Mouse (Mus musculus): ENCODE measurements around the gene Dctd. TPM values are rescaled to one million over a fixed set of nuclear protein-coding genes. Genes with fewer than 3 reads are reported as not detected.
"Not testable (repeated sequence)": the region's sequence is repeated elsewhere in the genome, so short reads cannot be mapped to it uniquely, and the experiment has no call there.

The Dctd gene
- polyA plus RNA-seq, 1 experiment from 2014 or later: 41.1 TPM

DNA sequence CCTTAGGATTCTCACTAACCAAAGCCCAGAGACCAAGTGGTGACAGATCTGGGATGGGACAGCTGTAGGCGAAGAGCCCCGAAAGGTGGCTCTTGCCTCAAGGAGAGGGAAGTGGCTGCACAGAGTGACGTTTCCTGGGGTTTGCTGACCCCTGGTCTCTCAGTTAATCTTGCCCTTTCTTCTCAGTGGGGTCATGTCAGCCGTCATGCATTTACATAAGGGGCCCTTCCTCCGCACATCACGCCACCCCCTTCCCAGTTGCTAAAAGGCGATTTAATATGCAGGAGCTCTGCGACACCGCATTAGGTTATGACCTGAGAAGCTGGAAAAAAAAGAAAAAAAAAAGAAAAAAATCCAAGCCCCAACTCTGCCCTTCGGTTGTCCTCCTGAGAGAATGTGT lies 58.8 kb downstream of the Dctd start:
- WGBS: 37% methylated on average over 10 of the region's 10 CpGs
- no peak overlapping the region for H3K9ac ChIP-seq (ENCODE audit: low read depth, low read length)
- H3K4me3 ChIP-seq (ENCODE audit: low read depth, low read length): no peak overlapping the region
- no peaks in the 10 kb centered on the region for H3K4me1 ChIP-seq (replicated peaks; ENCODE audit: control insufficient read depth, insufficient read depth, low read length)
- H3K4me2 ChIP-seq: no peak overlapping the region
- no peaks in the 10 kb centered on the region for H3K36me3 ChIP-seq (ENCODE audit: control insufficient read depth, insufficient read depth, low read length)
- ATAC-seq (replicated peaks; ENCODE audit: low FRiP score) (no peak), DNase-seq (ENCODE audit: low spot score) (no peak)
- no peaks in the 10 kb centered on the region for H3K9me3 ChIP-seq (ENCODE audit: control insufficient read depth, low read length)
- H3K27me3 ChIP-seq (replicated peaks; ENCODE audit: control insufficient read depth, insufficient read depth, low read length): no peaks in the 10 kb centered on the region
- H3K27ac ChIP-seq (ENCODE audit: low read depth, low read length): no peak overlapping the region

DNA sequence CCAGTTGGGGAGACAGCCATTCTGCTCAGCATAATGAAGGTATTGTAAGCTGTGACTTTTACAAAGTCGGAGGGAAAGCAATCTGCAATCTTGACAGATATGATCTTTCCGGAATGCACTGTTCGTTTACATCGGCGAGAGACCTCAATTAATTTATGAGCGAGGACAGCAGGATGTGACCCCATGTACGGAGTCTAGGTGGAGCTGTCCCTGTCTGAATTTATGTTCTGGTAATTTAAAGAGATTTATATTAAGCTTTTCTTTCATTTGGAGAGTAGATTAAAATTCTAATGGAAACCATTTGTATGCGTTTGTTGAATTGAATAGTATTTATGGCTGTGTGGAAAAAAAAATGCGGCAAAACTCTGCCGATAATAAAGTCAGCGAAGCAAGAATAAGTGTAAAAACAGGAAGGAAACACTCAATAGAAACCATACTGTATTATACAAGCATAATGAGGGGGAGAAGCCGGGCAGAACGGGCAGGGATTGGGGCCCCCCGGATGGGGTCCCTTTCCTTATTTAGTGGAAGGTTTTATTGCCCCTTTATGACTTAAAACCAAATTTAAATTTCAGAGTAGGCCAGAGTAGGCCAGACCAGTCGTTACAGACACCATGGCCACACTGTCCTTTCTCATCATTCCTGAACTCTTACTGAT lies 59.8 kb downstream of the Dctd start:
- Histone ChIP-seq H3K9me3 (ENCODE audit: control insufficient read depth, low read length) (no peaks in the 10 kb centered on the region), H3K4me1 (replicated peaks; ENCODE audit: control insufficient read depth, insufficient read depth, low read length) (no peaks in the 10 kb centered on the region), H3K36me3 (ENCODE audit: control insufficient read depth, insufficient read depth, low read length) (no peaks in the 10 kb centered on the region), H3K27ac (ENCODE audit: low read depth, low read length) (no peak overlapping the region), H3K4me3 (ENCODE audit: low read depth, low read length) (no peak overlapping the region), H3K9ac (ENCODE audit: low read depth, low read length) (no peak overlapping the region), H3K4me2 (no peak overlapping the region), H3K27me3 (replicated peaks; ENCODE audit: control insufficient read depth, insufficient read depth, low read length) (no peaks in the 10 kb centered on the region)
- ATAC-seq (replicated peaks; ENCODE audit: low FRiP score) (no peak), DNase-seq (ENCODE audit: low spot score) (no peak)
- 70% methylated on average over 15 of the region's 15 CpGs for WGBS

DNA sequence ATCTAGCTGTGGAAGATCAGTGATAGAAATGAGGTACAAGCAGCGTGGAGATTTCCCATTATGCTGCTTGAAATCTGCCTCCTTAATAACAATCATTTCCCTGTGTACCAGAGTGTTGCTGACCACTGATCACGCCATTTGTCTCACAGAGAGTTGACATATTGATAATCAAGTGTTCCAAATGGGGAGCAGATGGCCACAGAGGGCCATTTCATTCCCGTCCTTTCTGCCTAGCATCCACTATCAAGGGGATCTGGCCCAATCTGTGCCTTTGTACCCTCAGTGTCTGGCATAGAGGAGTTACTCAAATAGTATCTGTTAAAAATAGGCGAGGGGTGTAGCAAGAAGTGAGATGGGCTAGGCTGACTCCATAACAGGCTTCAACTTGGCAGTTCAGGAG lies 78.5 kb downstream of the Dctd start:
- H3K27ac ChIP-seq (ENCODE audit: low read depth, low read length): no peak overlapping the region
- no peak for DNase-seq (ENCODE audit: low spot score)
- H3K9ac ChIP-seq (ENCODE audit: low read depth, low read length): no peak overlapping the region
- no peaks in the 10 kb centered on the region for H3K4me1 ChIP-seq (replicated peaks; ENCODE audit: control insufficient read depth, insufficient read depth, low read length)
- H3K4me3 ChIP-seq (ENCODE audit: low read depth, low read length): no peak overlapping the region
- no peak for ATAC-seq (replicated peaks; ENCODE audit: low FRiP score)
- no peaks in the 10 kb centered on the region for H3K27me3 ChIP-seq (replicated peaks; ENCODE audit: control insufficient read depth, insufficient read depth, low read length)
- no peaks in the 10 kb centered on the region for H3K9me3 ChIP-seq (ENCODE audit: control insufficient read depth, low read length)
- no peaks in the 10 kb centered on the region for H3K36me3 ChIP-seq (ENCODE audit: control insufficient read depth, insufficient read depth, low read length)
- 72% methylated on average over 4 of the region's 4 CpGs for WGBS
- H3K4me2 ChIP-seq: no peak overlapping the region

DNA sequence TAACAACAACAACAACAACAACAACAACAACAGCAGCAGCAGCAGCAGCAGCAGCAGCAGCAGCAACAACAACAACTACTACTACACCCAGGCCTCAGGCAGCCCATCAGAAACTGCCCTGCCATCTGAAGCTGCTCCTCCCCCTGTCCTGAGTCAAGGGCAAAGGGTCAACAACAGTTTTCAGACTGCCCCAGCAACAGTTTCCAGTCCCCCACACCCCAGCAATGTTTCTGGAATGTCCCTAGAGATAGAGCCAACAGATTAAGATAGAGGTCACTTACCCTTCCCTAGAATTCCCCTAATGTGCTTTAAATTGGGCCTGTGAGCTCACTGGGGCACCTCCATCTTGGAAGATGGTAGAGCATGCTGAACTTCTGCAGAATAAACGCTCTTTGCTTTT lies 79.0 kb downstream of the Dctd start:
- Histone ChIP-seq H3K27me3 (replicated peaks; ENCODE audit: control insufficient read depth, insufficient read depth, low read length) (no peaks in the 10 kb centered on the region), H3K9me3 (ENCODE audit: control insufficient read depth, low read length) (no peaks in the 10 kb centered on the region), H3K27ac (ENCODE audit: low read depth, low read length) (no peak overlapping the region), H3K4me2 (no peak overlapping the region), H3K9ac (ENCODE audit: low read depth, low read length) (no peak overlapping the region), H3K4me3 (ENCODE audit: low read depth, low read length) (no peak overlapping the region), H3K4me1 (replicated peaks; ENCODE audit: control insufficient read depth, insufficient read depth, low read length) (no peaks in the 10 kb centered on the region), H3K36me3 (ENCODE audit: control insufficient read depth, insufficient read depth, low read length) (no peaks in the 10 kb centered on the region)
- DNase-seq (ENCODE audit: low spot score): no peak
- ATAC-seq (replicated peaks; ENCODE audit: low FRiP score): no peak
- 86% methylated on average over 1 of the region's 1 CpGs for WGBS

DNA sequence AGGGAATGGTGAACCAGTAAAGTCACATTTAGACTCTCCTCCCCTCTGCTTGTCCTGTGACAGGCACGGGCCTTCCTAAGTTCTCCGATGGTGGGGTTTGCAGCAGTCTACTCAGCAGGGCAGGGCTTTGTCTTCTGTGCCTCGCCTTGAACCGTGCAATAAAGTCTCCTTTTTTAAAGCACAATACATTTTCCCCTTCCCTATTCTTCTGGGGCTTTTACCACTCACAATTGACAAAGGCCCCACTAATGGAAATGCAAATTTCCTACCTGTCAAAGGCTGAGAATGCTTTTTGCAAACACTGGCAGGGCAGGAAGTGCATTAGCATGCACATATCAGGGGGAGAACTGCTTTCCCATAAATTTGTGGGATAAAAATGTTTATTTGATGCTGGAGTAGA lies 80.1 kb downstream of the Dctd start:
- 70% methylated on average over 4 of the region's 4 CpGs for WGBS
- H3K9me3 ChIP-seq (ENCODE audit: control insufficient read depth, low read length): no peaks in the 10 kb centered on the region
- no peaks in the 10 kb centered on the region for H3K4me1 ChIP-seq (replicated peaks; ENCODE audit: control insufficient read depth, insufficient read depth, low read length)
- no peak overlapping the region for H3K9ac ChIP-seq (ENCODE audit: low read depth, low read length)
- H3K4me2 ChIP-seq: no peak overlapping the region
- no peak overlapping the region for H3K27ac ChIP-seq (ENCODE audit: low read depth, low read length)
- DNase-seq (ENCODE audit: low spot score) (no peak), ATAC-seq (replicated peaks; ENCODE audit: low FRiP score) (no peak)
- H3K4me3 ChIP-seq (ENCODE audit: low read depth, low read length): no peak overlapping the region
- H3K27me3 ChIP-seq (replicated peaks; ENCODE audit: control insufficient read depth, insufficient read depth, low read length): no peaks in the 10 kb centered on the region
- H3K36me3 ChIP-seq (ENCODE audit: control insufficient read depth, insufficient read depth, low read length): no peaks in the 10 kb centered on the region

DNA sequence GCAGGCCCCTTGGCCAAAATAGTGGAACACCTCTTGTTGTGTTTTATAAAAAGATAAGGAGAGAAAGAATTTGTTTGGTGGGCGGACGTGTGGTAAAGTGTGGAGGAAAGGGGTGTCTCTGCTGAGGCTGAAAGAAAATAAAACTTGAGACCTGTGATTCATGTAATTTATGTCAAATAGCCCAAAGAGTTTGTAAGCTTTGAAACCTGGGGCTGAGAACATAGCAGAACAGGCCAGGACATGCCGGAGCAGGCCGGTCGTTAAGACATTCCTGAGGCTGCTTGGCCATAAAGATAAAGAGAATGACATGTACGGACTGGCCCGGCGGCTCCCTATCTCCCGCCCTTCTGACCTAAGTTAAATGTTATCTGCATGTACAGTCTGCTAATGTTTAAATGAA lies 81.3 kb downstream of the Dctd start:
- H3K9me3 ChIP-seq (ENCODE audit: control insufficient read depth, low read length); H3K9ac ChIP-seq (ENCODE audit: low read depth, low read length); H3K4me2 ChIP-seq; H3K27ac ChIP-seq (ENCODE audit: low read depth, low read length); ATAC-seq (replicated peaks; ENCODE audit: low FRiP score); H3K4me3 ChIP-seq (ENCODE audit: low read depth, low read length); H3K36me3 ChIP-seq (ENCODE audit: control insufficient read depth, insufficient read depth, low read length); H3K27me3 ChIP-seq (replicated peaks; ENCODE audit: control insufficient read depth, insufficient read depth, low read length); DNase-seq (ENCODE audit: low spot score); H3K4me1 ChIP-seq (replicated peaks; ENCODE audit: control insufficient read depth, insufficient read depth, low read length): not testable (repeated sequence)
- WGBS: 82% methylated on average over 9 of the region's 9 CpGs

DNA sequence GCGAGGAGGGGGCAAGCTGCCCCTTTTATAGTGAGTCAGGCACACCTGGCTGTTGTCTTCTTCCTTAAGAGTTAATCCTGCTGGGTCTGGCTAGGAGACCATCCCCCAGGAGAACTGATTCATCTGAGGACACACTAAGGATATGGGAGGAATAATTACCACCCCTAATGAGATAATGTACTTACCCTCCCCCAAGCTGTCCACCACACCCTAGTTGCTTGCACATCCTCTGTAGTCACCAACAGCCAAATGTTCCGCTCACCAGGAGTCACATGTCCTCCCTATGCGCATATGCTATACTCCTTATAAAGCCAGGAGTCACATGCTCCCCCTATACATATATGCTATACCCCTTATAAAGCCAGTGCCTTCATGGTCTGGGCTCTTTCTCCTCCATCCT lies 82.1 kb downstream of the Dctd start:
- ATAC-seq (replicated peaks; ENCODE audit: low FRiP score): no peak
- WGBS: 83% methylated on average over 3 of the region's 3 CpGs
- Histone ChIP-seq H3K27me3 (replicated peaks; ENCODE audit: control insufficient read depth, insufficient read depth, low read length) (no peaks in the 10 kb centered on the region), H3K4me3 (ENCODE audit: low read depth, low read length) (no peak overlapping the region), H3K36me3 (ENCODE audit: control insufficient read depth, insufficient read depth, low read length) (no peaks in the 10 kb centered on the region), H3K4me2 (no peak overlapping the region), H3K9me3 (ENCODE audit: control insufficient read depth, low read length) (no peaks in the 10 kb centered on the region; the same call in 1 of the 2 replicates), H3K27ac (ENCODE audit: low read depth, low read length) (no peak overlapping the region), H3K4me1 (replicated peaks; ENCODE audit: control insufficient read depth, insufficient read depth, low read length) (no peaks in the 10 kb centered on the region), H3K9ac (ENCODE audit: low read depth, low read length) (no peak overlapping the region)
- no peak for DNase-seq (ENCODE audit: low spot score)

DNA sequence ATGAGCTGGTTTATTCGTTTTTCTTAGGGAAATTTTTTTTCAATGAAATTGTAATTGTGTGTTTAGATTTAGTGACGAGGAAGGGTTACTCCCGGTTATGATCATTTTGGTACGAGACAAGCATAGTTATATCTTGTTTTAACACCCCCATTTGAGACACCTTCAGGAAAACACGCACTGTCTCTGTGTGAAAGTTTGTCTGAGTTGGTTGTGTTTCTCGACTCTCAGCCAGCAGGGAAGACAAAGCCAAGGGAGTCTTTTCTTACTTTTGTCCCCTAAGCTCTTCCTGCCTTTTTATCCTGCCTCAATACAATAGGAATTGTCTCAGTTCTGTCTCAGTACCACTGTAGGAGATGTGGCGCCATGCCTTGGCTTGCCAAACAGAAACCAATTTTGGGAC lies 84.9 kb downstream of the Dctd start:
- H3K36me3 ChIP-seq (ENCODE audit: control insufficient read depth, insufficient read depth, low read length): no peaks in the 10 kb centered on the region
- DNase-seq (ENCODE audit: low spot score) (no peak), ATAC-seq (replicated peaks; ENCODE audit: low FRiP score) (no peak)
- no peaks in the 10 kb centered on the region for H3K4me1 ChIP-seq (replicated peaks; ENCODE audit: control insufficient read depth, insufficient read depth, low read length)
- 83% methylated on average over 7 of the region's 7 CpGs for WGBS
- H3K27me3 ChIP-seq (replicated peaks; ENCODE audit: control insufficient read depth, insufficient read depth, low read length): no peaks in the 10 kb centered on the region
- no peak overlapping the region for H3K4me3 ChIP-seq (ENCODE audit: low read depth, low read length)
- no peak overlapping the region for H3K4me2 ChIP-seq
- H3K9me3 ChIP-seq (ENCODE audit: control insufficient read depth, low read length): no peaks in the 10 kb centered on the region; the same call in 1 of the 2 replicates
- H3K9ac ChIP-seq (ENCODE audit: low read depth, low read length): no peak overlapping the region
- no peak overlapping the region for H3K27ac ChIP-seq (ENCODE audit: low read depth, low read length)

DNA sequence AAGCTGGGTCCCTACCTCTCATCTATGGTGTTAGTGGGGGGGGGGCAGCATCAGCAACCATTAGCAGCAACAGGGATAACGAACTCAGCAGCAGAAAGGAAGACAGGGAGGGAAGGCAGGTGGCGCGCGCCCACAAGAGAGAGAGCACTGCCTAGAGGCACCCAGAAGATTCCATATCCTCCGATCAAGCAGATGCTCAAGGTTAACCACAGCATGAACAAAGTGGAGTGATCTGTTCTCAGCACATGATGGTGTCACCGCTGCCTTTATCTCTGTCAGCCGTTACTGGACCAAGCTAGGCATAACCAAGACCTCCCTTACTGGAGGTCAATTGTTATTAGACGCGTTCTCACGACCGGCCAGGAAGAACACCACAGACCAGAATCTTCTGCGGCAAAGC lies 89.7 kb downstream of the Dctd start:
- Histone ChIP-seq H3K27me3 (replicated peaks; ENCODE audit: control insufficient read depth, insufficient read depth, low read length) (no peaks in the 10 kb centered on the region), H3K4me3 (ENCODE audit: low read depth, low read length) (no peak overlapping the region), H3K9ac (ENCODE audit: low read depth, low read length) (no peak overlapping the region), H3K27ac (ENCODE audit: low read depth, low read length) (no peak overlapping the region), H3K4me1 (replicated peaks; ENCODE audit: control insufficient read depth, insufficient read depth, low read length) (no peaks in the 10 kb centered on the region), H3K36me3 (ENCODE audit: control insufficient read depth, insufficient read depth, low read length) (no peaks in the 10 kb centered on the region), H3K9me3 (ENCODE audit: control insufficient read depth, low read length) (no peaks in the 10 kb centered on the region; the same call in 1 of the 2 replicates), H3K4me2 (no peak overlapping the region)
- DNase-seq (ENCODE audit: low spot score) (no peak), ATAC-seq (replicated peaks; ENCODE audit: low FRiP score) (no peak)
- WGBS: 93% methylated on average over 12 of the region's 12 CpGs
